Mouse (Mus musculus) neural tube, embryonic 11.5 days (tissue): ENCODE measurements around the gene Slc26a5. TPM values are rescaled to one million over a fixed set of nuclear protein-coding genes. Genes with fewer than 3 reads are reported as not detected.
A peak's percentile ranks its signal among the peaks of the same experiment; 100 is the strongest.

Experiments used
- ATAC-seq: fragments of 200-750 bp; cut with Nextera tagmentation; 2 replicates; pipeline ENCODE4 v1.8.0; 2017; ENCODE audit warnings: moderate number of reproducible peaks, mild to moderate bottlenecking, moderate TSS enrichment, moderate library complexity; ENCODE audit not compliant: insufficient read depth, low FRiP score, low TSS enrichment
- DNase-seq: peaks from one replicate; pipeline ENCODE4 v3.0.0-alpha.2; 2015; ENCODE audit warnings: low spot score
- H3K27ac ChIP-seq: fragments of 300-500 bp; sonication (generic); 2 replicates; pipeline ENCODE4 v1.5.1; 2014; ENCODE audit warnings: low read depth, mild to moderate bottlenecking, low read length
- H3K27me3 ChIP-seq: fragments of 300-500 bp; sonication (generic); 2 replicates; pipeline ENCODE4 v1.6.1; 2014; ENCODE audit warnings: mild to moderate bottlenecking, low read length, mixed read lengths; ENCODE audit not compliant: control insufficient read depth, insufficient read depth
- H3K36me3 ChIP-seq: fragments of 300-500 bp; sonication (generic); 2 replicates; pipeline ENCODE4 v1.6.1; 2014; ENCODE audit warnings: mild to moderate bottlenecking, low read length, moderate library complexity, mixed read lengths; ENCODE audit not compliant: control insufficient read depth, insufficient read depth
- H3K4me1 ChIP-seq: fragments of 300-500 bp; sonication (generic); 2 replicates; pipeline ENCODE4 v1.6.1; 2014; ENCODE audit warnings: low read length, mixed read lengths; ENCODE audit not compliant: control insufficient read depth, insufficient read depth
- H3K4me2 ChIP-seq: fragments of 300-500 bp; sonication (generic); 2 replicates; pipeline ENCODE4 v1.6.1; 2014; ENCODE audit warnings: low read depth, mild to moderate bottlenecking, moderate library complexity
- H3K4me3 ChIP-seq: fragments of 300-500 bp; sonication (generic); 2 replicates; pipeline ENCODE4 v1.5.1; 2014; ENCODE audit warnings: low read depth, low read length
- H3K9ac ChIP-seq: fragments of 300-500 bp; sonication (generic); 2 replicates; pipeline ENCODE4 v1.6.1; 2014; ENCODE audit warnings: mild to moderate bottlenecking, low read length
- H3K9me3 ChIP-seq: fragments of 300-500 bp; sonication (generic); 2 replicates; pipeline ENCODE4 v1.6.1; 2016; ENCODE audit warnings: low read length; ENCODE audit not compliant: control insufficient read depth
- WGBS: fragments of 180-500 bp; shearing (Covaris S2); extraction: QIAGEN DNeasy Blood & Tissue Kit; methylation state at CpG from one replicate; pipeline ENCODE4 v1.1.7; 2014; 5-methylcytosine and 5-hydroxymethylcytosine counted together
- polyA plus RNA-seq: library from polyadenylated mRNA; unstranded; fragments of >200 nt; fragmentation: Nextera tagmentation; extraction: Ambion mirVana; gene quantifications from 2 replicates; pipeline ENCODE4 v1.2.1, GENCODE M21; 2014

Gene Slc26a5
- polyA plus RNA-seq, 1 experiment from 2014 or later: not detected

GRCm38 (mm10) chr5:21789061-21789460 lies 76.3 kb downstream of the Slc26a5 start:
- Histone ChIP-seq H3K27me3 (no peaks in the 10 kb centered on the region), H3K27ac (no peak overlapping the region), H3K9me3 (no peaks in the 10 kb centered on the region), H3K36me3 (no peaks in the 10 kb centered on the region), H3K4me3 (no peak overlapping the region), H3K4me2 (no peak overlapping the region), H3K9ac (no peak overlapping the region), H3K4me1 (peaks cover 6% of the 10 kb centered on the region; the same call in 1 of the 2 replicates)
- DNase-seq: no peak
- no peak for ATAC-seq
- 74% methylated on average over 5 of the region's 5 CpGs for WGBS

- 39% methylated on average over 11 of the region's 11 CpGs for WGBS
- no peaks in the 10 kb centered on the region for H3K27me3 ChIP-seq
- H3K9me3 ChIP-seq: no peaks in the 10 kb centered on the region
- H3K4me1 ChIP-seq: peaks cover 8% of the 10 kb centered on the region; the same call in 1 of the 2 replicates
- H3K4me2 ChIP-seq: peak overlapping the region; percentile 66
- ATAC-seq (no peak), DNase-seq (no peak)
- H3K4me3 ChIP-seq: peak overlapping the region; percentile 58
- H3K27ac ChIP-seq: no peak overlapping the region
- no peaks in the 10 kb centered on the region for H3K36me3 ChIP-seq
- H3K9ac ChIP-seq: peak overlapping the region; percentile 69
Observed at GRCm38 (mm10) chr5:21787186-21788105, 78.0 kb downstream of the Slc26a5 start.

DNA sequence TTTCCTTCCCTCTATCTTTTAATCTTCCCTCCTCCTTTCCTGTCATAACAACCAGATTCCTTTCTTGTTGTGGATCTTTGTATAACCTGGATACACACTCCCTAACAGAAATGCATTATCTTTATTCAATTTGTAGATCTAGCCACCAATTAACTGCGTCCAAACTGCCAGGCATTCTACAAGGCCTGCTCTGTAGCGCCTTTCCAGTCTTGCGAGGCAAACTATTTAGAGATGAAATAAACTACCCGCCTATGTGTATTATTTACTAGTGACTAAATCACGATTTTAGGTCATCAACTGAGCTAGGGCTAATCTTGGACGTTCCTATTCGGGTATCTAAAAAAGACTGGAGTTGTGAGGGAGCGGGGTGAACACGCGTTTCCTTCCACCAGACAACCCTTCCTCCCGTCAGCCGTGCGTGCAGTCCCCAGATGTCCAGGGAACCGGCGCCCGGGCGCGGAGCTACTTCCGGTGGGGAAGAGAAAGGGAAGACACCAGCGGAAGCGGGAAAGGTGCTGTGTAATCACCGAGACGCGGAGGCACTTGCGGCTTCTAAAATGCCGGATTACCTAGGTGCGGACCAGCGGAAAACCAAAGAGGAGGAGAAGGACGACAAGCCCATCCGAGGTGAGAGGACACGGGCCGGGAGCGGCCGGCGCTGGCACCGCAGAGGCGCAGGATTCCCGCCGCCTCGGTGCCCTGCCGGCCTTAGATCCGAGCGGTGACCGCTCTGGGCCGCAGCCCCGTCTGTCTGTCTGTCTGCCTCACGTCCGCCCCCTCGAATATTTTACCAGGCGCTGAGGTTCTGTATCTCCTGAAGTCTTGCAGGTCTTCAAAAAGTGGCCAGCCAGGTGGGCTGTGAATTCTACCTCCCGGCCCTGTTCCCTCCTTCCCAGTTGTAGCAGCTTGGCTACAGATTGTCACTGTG lies 78.9 kb downstream of the Slc26a5 start:
- Histone ChIP-seq H3K9me3 (no peaks in the 10 kb centered on the region), H3K27me3 (no peaks in the 10 kb centered on the region), H3K4me1 (peaks cover 8% of the 10 kb centered on the region; the same call in 1 of the 2 replicates), H3K27ac (peak overlapping the region; percentile 57; the same call in 1 of the 2 replicates), H3K4me2 (peak overlapping the region; percentile 66), H3K4me3 (peak overlapping the region; percentile 58), H3K36me3 (peaks cover 4% of the 10 kb centered on the region), H3K9ac (peak overlapping the region; percentile 69)
- ATAC-seq (peak; percentile 78), DNase-seq (peak; percentile 94)
- WGBS: 2% methylated on average over 51 of the region's 51 CpGs

- DNase-seq (no peak), ATAC-seq (no peak)
- Histone ChIP-seq H3K4me1 (peaks cover 8% of the 10 kb centered on the region; the same call in 1 of the 2 replicates), H3K9ac (no peak overlapping the region), H3K4me3 (peak overlapping the region; percentile 58; the same call in 1 of the 2 replicates), H3K27ac (no peak overlapping the region), H3K9me3 (no peaks in the 10 kb centered on the region), H3K27me3 (no peaks in the 10 kb centered on the region), H3K4me2 (no peak overlapping the region), H3K36me3 (peaks cover 4% of the 10 kb centered on the region)
- WGBS: 82% methylated on average over 6 of the region's 7 CpGs
Observed at GRCm38 (mm10) chr5:21785776-21786175, 79.6 kb downstream of the Slc26a5 start.

DNA sequence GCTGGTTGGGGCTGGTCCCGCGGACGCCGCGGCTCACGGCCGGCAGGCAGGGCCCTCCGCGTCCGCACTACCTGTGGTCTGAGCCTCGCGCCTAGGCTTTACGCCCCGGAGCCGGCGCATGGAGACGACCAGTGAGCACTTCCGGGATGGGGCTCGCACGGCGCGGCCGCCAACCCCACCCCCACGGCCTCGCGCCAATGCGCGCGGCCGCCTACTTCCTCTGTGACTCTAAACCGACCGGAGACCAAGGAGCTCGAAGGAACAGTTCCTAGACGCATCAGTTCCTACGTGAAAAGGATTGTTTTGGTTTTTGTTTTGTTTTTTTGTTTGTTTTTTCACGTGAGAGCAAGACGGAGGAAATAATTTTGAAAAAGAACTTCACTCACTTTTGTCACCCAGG lies 80.4 kb downstream of the Slc26a5 start, which contains the start of the genes Dnajc2 and Psmc2:
Dnajc2 (minus strand) TSS at position 199 of the 400 bp plus-strand sequence.
Psmc2 (plus strand) TSS at position 231 of the 400 bp plus-strand sequence.
- Histone ChIP-seq H3K27ac (peak within 1 kb of the TSS; percentile 64; the same call in 1 of the 2 replicates), H3K4me1 (peaks cover 8% of the 10 kb centered on the region; the same call in 1 of the 2 replicates), H3K4me3 (peak within 1 kb of the TSS; percentile 95), H3K4me2 (peak within 1 kb of the TSS; percentile 92), H3K9me3 (no peaks in the 10 kb centered on the region), H3K9ac (peak within 1 kb of the TSS; percentile 83), H3K36me3 (peaks cover 4% of the 10 kb centered on the region), H3K27me3 (no peaks in the 10 kb centered on the region)
- ATAC-seq: peak; percentile 92
- WGBS: under 1% methylated on average over 28 of the region's 37 CpGs
- peak; percentile 92 for DNase-seq

DNA sequence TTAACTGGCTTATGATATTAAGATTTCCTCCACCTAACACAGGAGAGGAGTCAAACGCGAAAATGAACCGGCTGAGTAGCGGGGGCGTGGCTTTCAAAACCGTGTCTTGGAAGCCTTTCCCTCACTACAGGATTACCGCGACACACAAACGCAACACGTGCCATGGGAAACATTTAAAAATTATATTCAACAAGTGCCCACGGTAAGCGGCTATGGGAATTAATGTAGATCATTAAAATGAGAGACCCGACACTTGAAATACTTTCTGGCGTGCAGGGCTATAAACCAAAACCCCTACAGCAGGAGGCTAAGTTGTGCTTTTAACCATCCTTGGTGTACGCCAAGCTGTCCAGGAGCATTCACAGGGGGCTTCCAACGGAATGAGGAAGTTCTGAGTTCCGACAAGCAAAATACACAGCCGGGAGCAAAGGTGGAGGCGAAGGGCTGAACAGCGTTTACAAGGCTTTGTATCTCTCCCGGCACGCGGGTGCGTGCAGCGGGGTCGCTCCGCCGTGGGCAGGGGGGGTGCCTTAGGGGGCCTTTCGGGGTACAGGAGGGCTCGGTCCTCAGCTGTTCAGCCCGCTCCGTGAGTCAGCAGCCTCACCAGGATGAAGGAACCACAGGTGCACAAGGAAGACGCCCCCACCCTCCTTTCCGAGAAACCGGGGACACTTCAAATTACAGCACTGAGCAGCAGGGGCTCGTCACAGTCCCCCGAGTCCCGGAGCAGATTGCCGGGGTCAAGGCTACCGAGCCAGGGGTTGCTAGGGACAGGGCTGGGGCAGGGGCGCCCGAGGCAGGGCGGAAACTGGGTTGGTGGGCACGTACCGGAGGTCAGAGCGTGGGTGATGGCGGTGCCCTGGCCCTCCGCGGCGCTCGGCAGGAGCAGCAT lies 81.0 kb downstream of the Slc26a5 start:
- under 1% methylated on average over 51 of the region's 51 CpGs for WGBS
- peak; percentile 82 for ATAC-seq
- H3K4me2 ChIP-seq: peak overlapping the region; percentile 92
- peak overlapping the region; percentile 95 for H3K4me3 ChIP-seq
- H3K9me3 ChIP-seq: no peaks in the 10 kb centered on the region
- DNase-seq: peak; percentile 40
- peaks cover 4% of the 10 kb centered on the region for H3K36me3 ChIP-seq
- H3K27me3 ChIP-seq: no peaks in the 10 kb centered on the region
- peaks cover 8% of the 10 kb centered on the region; the same call in 1 of the 2 replicates for H3K4me1 ChIP-seq
- H3K27ac ChIP-seq: peak overlapping the region; percentile 64; the same call in 1 of the 2 replicates
- peak overlapping the region; percentile 83 for H3K9ac ChIP-seq

DNA sequence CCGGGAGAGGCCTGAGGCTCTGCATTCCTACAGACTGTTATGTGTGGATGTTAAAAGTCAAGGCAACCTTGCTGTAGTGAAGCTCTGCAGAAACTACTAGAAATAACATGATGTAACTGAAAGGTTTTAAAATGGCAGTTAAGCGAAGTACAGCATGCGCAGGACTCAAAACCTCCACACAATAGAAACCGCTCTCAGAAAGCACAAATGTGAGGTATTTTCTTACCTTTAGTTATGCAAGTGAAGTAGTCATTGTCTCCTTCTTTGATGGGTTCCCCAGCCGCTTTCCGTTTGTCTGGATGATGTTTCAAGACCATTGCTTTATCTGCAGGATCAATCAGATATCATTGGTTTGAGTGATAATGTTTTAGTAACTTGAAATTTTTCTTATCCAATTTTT lies 88.9 kb downstream of the Slc26a5 start:
- ATAC-seq: no peak
- 95% methylated on average over 6 of the region's 6 CpGs for WGBS
- Histone ChIP-seq H3K4me2 (no peak overlapping the region), H3K9me3 (no peaks in the 10 kb centered on the region), H3K36me3 (peaks cover 4% of the 10 kb centered on the region), H3K27ac (no peak overlapping the region), H3K27me3 (no peaks in the 10 kb centered on the region), H3K9ac (no peak overlapping the region), H3K4me3 (no peak overlapping the region), H3K4me1 (no peaks in the 10 kb centered on the region)
- DNase-seq: no peak
